8 mouse cellular contexts compared by ENCODE assay signal in the genomic region with DNA sequence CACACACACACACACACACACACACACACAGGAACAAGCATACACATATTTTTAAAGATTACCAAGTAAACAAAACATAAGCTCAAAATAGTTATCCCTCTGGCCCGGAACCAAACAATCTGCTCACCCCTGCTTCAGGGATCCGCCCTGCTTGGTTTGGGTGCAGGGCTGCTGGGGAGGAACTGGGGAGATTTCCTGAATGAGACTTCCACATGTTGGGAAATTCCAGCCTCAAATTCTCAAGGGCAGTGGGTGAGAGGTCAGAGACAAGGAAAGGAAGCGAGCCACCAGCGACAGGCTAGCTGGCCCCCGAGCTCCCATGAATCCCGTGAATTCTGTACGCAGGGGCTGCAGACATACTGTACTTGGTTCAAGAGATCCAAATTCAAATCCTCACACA. TPM values are rescaled to one million over a fixed set of nuclear protein-coding genes. Genes with fewer than 3 reads are reported as not detected.
DNase-seq lines count a peak whose midpoint lies in the region; ATAC-seq and TF ChIP-seq lines count a peak whose summit lies in the region.

No protein-coding gene starts in this region.

- ATAC-seq in megakaryocyte, adult 5-6 weeks (ENCODE audit: poor library complexity, severe bottlenecking), result no peak

- no peak overlapping the region for H3K4me3 ChIP-seq in layer of hippocampus, adult 2 months
- H3K4me3 ChIP-seq in brown adipose tissue, adult 24 weeks (ENCODE audit: insufficient read depth, low read depth, low read length), result no peak overlapping the region

- peak in 1 of 2 experiments; percentile 37 for DNase-seq in layer of hippocampus, adult 2 months (ENCODE audit: low spot score in 2 of 2)
- no peak for DNase-seq in layer of hippocampus, adult 11-12 months (ENCODE audit: low spot score)
- DNase-seq in heart, postnatal 4 days, result peak; percentile 74
- peak; percentile 64 for DNase-seq in lung, postnatal 25 days (ENCODE audit: low spot score)
- DNase-seq in c-Kit-positive CD71-positive TER-119-positive erythroid progenitor cells, embryonic 14.5 days (ENCODE audit: low spot score), result no peak
- no peak for DNase-seq in left cerebral cortex, adult 11 months (ENCODE audit: low spot score)

- TF ChIP-seq CTCF in layer of hippocampus, adult 2 months (conservative IDR thresholded peaks at IDR 0.05), result no peak

- peak overlapping the region; percentile 49; the same call in 1 of the 2 replicates for H3K27ac ChIP-seq in layer of hippocampus, adult 2 months
- H3K27ac ChIP-seq in brown adipose tissue, adult 24 weeks (replicated peaks; ENCODE audit: low read depth, low read length), result peak overlapping the region; percentile 74

- peaks cover 27% of the 10 kb centered on the region for H3K4me1 ChIP-seq in brown adipose tissue, adult 24 weeks (ENCODE audit: control insufficient read depth, insufficient read depth, insufficient read length, low read length)

RNA-seq across cellular contexts. Expression of gene Rnf144a, which starts 58.9 kb away (rescaled TPM):
- 10 to 100 TPM; 20.4 to 22.6 TPM for total RNA-seq in layer of hippocampus, adult 2 months (2021)
- 16.9 and 22.9 TPM in 2 replicates for polyA plus RNA-seq in brown adipose tissue, adult 24 weeks (2012; ENCODE audit: insufficient read depth, insufficient read length, missing spikeins)
- 10 to 100 TPM; 33.6 to 39.6 TPM for total RNA-seq in heart, postnatal 4 days (2021)
- total RNA-seq in megakaryocyte, adult 5-6 weeks (2015), result 36.3 and 38.3 TPM in 2 replicates
- total RNA-seq in megakaryocyte, adult 5-6 weeks (2017), result 35.8 and 36.1 TPM in 2 replicates

Comparison
In these comparisons a context has a peak if more than half of its experiments do, and no peak if none do; other contexts are left out.
1. DNase-seq: peak in heart, postnatal 4 days (single experiment) and lung, postnatal 25 days (single experiment); none in layer of hippocampus, adult 11-12 months (single experiment), c-Kit-positive CD71-positive TER-119-positive erythroid progenitor cells, embryonic 14.5 days (single experiment) and left cerebral cortex, adult 11 months (single experiment).